8 mouse cellular contexts compared by ENCODE assay signal in genomic region chr12:84030659-84031332, GRCm38 (mm10). TPM values are rescaled to one million over a fixed set of nuclear protein-coding genes. Genes with fewer than 3 reads are reported as not detected.
A peak's percentile ranks its signal among the peaks of the same experiment; 100 is the strongest.
DNase-seq lines count a peak whose midpoint lies in the region; ATAC-seq lines count a peak whose summit lies in the region.

No protein-coding gene starts in this region.

- H3K27me3 ChIP-seq in hindbrain, embryonic 12.5 days = no peaks in the 10 kb centered on the region

- no peaks in the 10 kb centered on the region for H3K4me1 ChIP-seq in hindbrain, embryonic 12.5 days

- H3K36me3 ChIP-seq in hindbrain, embryonic 12.5 days = no peaks in the 10 kb centered on the region

- no peak overlapping the region for H3K9ac ChIP-seq in hindbrain, embryonic 12.5 days

- peak; percentile 72 for DNase-seq in MEL-GATA-1-ER (ENCODE audit: extremely low read depth, low read depth)
- peak; percentile 82 to 83 for DNase-seq in cerebellum, adult 18-20 months
- DNase-seq in forelimb bud, embryonic 11.5 days (ENCODE audit: low read depth, low spot score) = peak; percentile 62
- peak; percentile 76 for DNase-seq in layer of hippocampus, adult 9-11 months
- DNase-seq in lung, postnatal 25 days (ENCODE audit: low spot score) = peak; percentile 82
- DNase-seq in retina, postnatal 1 day = peak; percentile 77
- peak; percentile 73 for DNase-seq in thymus, postnatal 25 days

- no peak overlapping the region for H3K27ac ChIP-seq in hindbrain, embryonic 12.5 days

- no peak overlapping the region for H3K4me3 ChIP-seq in hindbrain, embryonic 12.5 days

- WGBS in hindbrain, embryonic 12.5 days = 69% methylated on average over 4 of the region's 4 CpGs

- H3K4me2 ChIP-seq in hindbrain, embryonic 12.5 days (replicated peaks) = no peak overlapping the region

- H3K9me3 ChIP-seq in hindbrain, embryonic 12.5 days (replicated peaks) = no peaks in the 10 kb centered on the region

- 0 out of 2 replicates have a peak, but pooled peaks have one; percentile 60 for ATAC-seq in hindbrain, embryonic 12.5 days (ENCODE audit: low FRiP score)

RNA-seq across cellular contexts. Expression of gene Acot4, which starts 7.4 kb away (rescaled TPM):
- 0.25 and 0.59 TPM in 2 replicates for polyA plus RNA-seq in hindbrain, embryonic 12.5 days (2016; fragmentation: Nextera tagmentation; extraction: Ambion mirVana)

RNA-seq across cellular contexts. Expression of gene Gm49366, which starts 7.9 kb away (rescaled TPM):
- polyA plus RNA-seq in hindbrain, embryonic 12.5 days (2016; fragmentation: Nextera tagmentation; extraction: Ambion mirVana) = not detected in 2 replicates

RNA-seq across cellular contexts. Expression of gene Acot3, which starts 21.1 kb away (rescaled TPM):
- 0.34 and 0.61 TPM in 2 replicates for polyA plus RNA-seq in hindbrain, embryonic 12.5 days (2016; fragmentation: Nextera tagmentation; extraction: Ambion mirVana)

RNA-seq across cellular contexts. Expression of gene Acot1, which starts 21.5 kb away (rescaled TPM):
- polyA plus RNA-seq in hindbrain, embryonic 12.5 days (2016; fragmentation: Nextera tagmentation; extraction: Ambion mirVana) = 60.6 and 70.2 TPM in 2 replicates

RNA-seq across cellular contexts. Expression of gene Acot5, which starts 38.3 kb away (rescaled TPM):
- not detected in 2 replicates for polyA plus RNA-seq in hindbrain, embryonic 12.5 days (2016; fragmentation: Nextera tagmentation; extraction: Ambion mirVana)
